Mouse (Mus musculus) MEL (cell line): ENCODE results near the gene Rbm46.

Source experiments
- CHD1 ChIP-seq: IDR thresholded peaks from 2 replicates; pipeline ENCODE4 v1.6.1; 2012; ENCODE audit warnings: low read depth, mild to moderate bottlenecking, inconsistent platforms, low read length, improper control_type of control experiment
- CHD2 ChIP-seq: IDR thresholded peaks from 2 replicates; pipeline ENCODE4 v1.6.1; 2011; ENCODE audit warnings: low read length, improper control_type of control experiment
- CTCF ChIP-seq, 3 experiments: IDR thresholded peaks in 2 of 3; conservative IDR thresholded peaks in 1 of 3; 2 replicates each; pipeline ENCODE4 v1.5.1; 2011 to 2012; ENCODE audit warnings: low read length in 3 of 3, low read depth in 2 of 3, mild to moderate bottlenecking in 2 of 3, improper control_type of control experiment in 1 of 3, inconsistent platforms in 1 of 3, mixed read lengths in 1 of 3, moderate library complexity in 1 of 3; ENCODE audit not compliant: control insufficient read depth in 1 of 3, insufficient read depth in 1 of 3, poor library complexity in 1 of 3, severe bottlenecking in 1 of 3
- EP300 ChIP-seq, 2 experiments: IDR thresholded peaks; 2 replicates each; pipeline ENCODE4 v1.6.1; 2011; ENCODE audit warnings: improper control_type of control experiment in 2 of 2, low read length in 2 of 2, low read depth in 1 of 2, mild to moderate bottlenecking in 1 of 2
- GABPA ChIP-seq: IDR thresholded peaks from 2 replicates; pipeline ENCODE4 v1.6.1; 2012; ENCODE audit warnings: low read depth, mild to moderate bottlenecking, inconsistent platforms, low read length, improper control_type of control experiment, moderate library complexity
- JUND ChIP-seq: IDR thresholded peaks from 2 replicates; pipeline ENCODE4 v1.6.1; 2011; ENCODE audit warnings: low read depth, mild to moderate bottlenecking, improper control_type of control experiment, low read length
- MYC ChIP-seq: IDR thresholded peaks from 2 replicates; pipeline ENCODE4 v1.6.1; 2011; ENCODE audit warnings: low read depth, mild to moderate bottlenecking, low read length, improper control_type of control experiment, moderate library complexity
- NRF1 ChIP-seq: IDR thresholded peaks from 2 replicates; pipeline ENCODE4 v1.6.1; 2014; ENCODE audit warnings: low read depth, mild to moderate bottlenecking, inconsistent platforms, low read length, improper control_type of control experiment, moderate library complexity; ENCODE audit not compliant: poor library complexity, insufficient read depth, severe bottlenecking
- POLR2A ChIP-seq, 2 experiments: IDR thresholded peaks; 2 replicates each; pipeline ENCODE4 v1.6.1; 2011 to 2012; ENCODE audit warnings: low read length in 2 of 2, mild to moderate bottlenecking in 2 of 2, control low read depth in 1 of 2, improper control_type of control experiment in 1 of 2, low read depth in 1 of 2, moderate library complexity in 1 of 2; ENCODE audit not compliant: control insufficient read depth in 1 of 2, insufficient read depth in 1 of 2, poor library complexity in 1 of 2
- TBP ChIP-seq: IDR thresholded peaks from 2 replicates; pipeline ENCODE4 v1.8.0; 2011; ENCODE audit warnings: low read depth, low read length, improper control_type of control experiment
- TCF12 ChIP-seq: IDR thresholded peaks from 2 replicates; pipeline ENCODE4 v1.6.1; 2014; ENCODE audit warnings: low read depth, mild to moderate bottlenecking, inconsistent platforms, low read length, improper control_type of control experiment, moderate library complexity
- USF1 ChIP-seq: IDR thresholded peaks from 2 replicates; pipeline ENCODE4 v1.6.1; 2014; ENCODE audit warnings: low read depth, mild to moderate bottlenecking, inconsistent platforms, low read length, improper control_type of control experiment, moderate library complexity
- ZKSCAN1 ChIP-seq: IDR thresholded peaks from 2 replicates; pipeline ENCODE4 v1.6.1; 2012; ENCODE audit warnings: low read depth, mild to moderate bottlenecking, inconsistent platforms, low read length, improper control_type of control experiment, moderate library complexity
- ZMIZ1 ChIP-seq: IDR thresholded peaks from 2 replicates; pipeline ENCODE4 v1.6.1; 2012; ENCODE audit warnings: low read depth, mild to moderate bottlenecking, inconsistent platforms, low read length, improper control_type of control experiment, moderate library complexity

GRCm38 (mm10) chr3:82793656-82794055 is 82.6 kb downstream of the Rbm46 start:
- no peak for TF ChIP-seq CTCF (IDR thresholded peaks at IDR 0.05 in 2 of 3, conservative IDR thresholded peaks at IDR 0.05 in 1 of 3; ENCODE audit: control insufficient read depth in 1 of 3, insufficient read depth in 1 of 3, low read depth in 2 of 3, low read length in 3 of 3, poor library complexity in 1 of 3, severe bottlenecking in 1 of 3)
- TF ChIP-seq ZKSCAN1 = no peak
- TF ChIP-seq EP300 (IDR thresholded peaks at IDR 0.05; ENCODE audit: low read depth in 1 of 2, low read length in 2 of 2) = no peak
- no peak for TF ChIP-seq CHD1
- TF ChIP-seq USF1 = no peak
- TF ChIP-seq NRF1 = no peak
- TF ChIP-seq JUND = no peak
- no peak for TF ChIP-seq POLR2A (IDR thresholded peaks at IDR 0.05; ENCODE audit: control insufficient read depth in 1 of 2, insufficient read depth in 1 of 2, low read depth in 1 of 2, low read length in 2 of 2, poor library complexity in 1 of 2)
- TF ChIP-seq GABPA = no peak
- no peak for TF ChIP-seq ZMIZ1
- TF ChIP-seq CHD2 = no peak
- no peak for TF ChIP-seq MYC
- no peak for TF ChIP-seq TCF12
- no peak for TF ChIP-seq TBP
